Comparison of ENCODE assay signal across 20 mouse cellular contexts in genomic region chr4:131212711-131213110, GRCm38 (mm10).
"Had no signal": no experiment of that assay in that cellular context is flagged by ENCODE, and none has a peak within 500 bp of the region (broad histone marks: within the 10 kb centered on the region; RNA-seq: fewer than 3 reads in every experiment).

No protein-coding gene starts in this region.

- H3K9ac ChIP-seq: limb, embryonic 15.5 days; liver, embryonic 14.5 days; liver, postnatal 0 days; lung, embryonic 14.5 days; midbrain, embryonic 12.5 days; midbrain, embryonic 15.5 days; neural tube, embryonic 12.5 days; neural tube, embryonic 15.5 days had no signal

- H3K9me3 ChIP-seq: limb, embryonic 15.5 days; midbrain, embryonic 15.5 days; neural tube, embryonic 15.5 days had no signal

- H3K27me3 ChIP-seq: limb, embryonic 15.5 days; midbrain, embryonic 12.5 days; midbrain, embryonic 15.5 days; neural tube, embryonic 15.5 days had no signal

- H3K4me2 ChIP-seq: limb, embryonic 15.5 days; liver, embryonic 11.5 days; lung, embryonic 14.5 days; midbrain, embryonic 12.5 days; midbrain, embryonic 15.5 days; neural tube, embryonic 12.5 days; neural tube, embryonic 15.5 days had no signal

- H3K27ac ChIP-seq: layer of hippocampus, adult 2 months; limb, embryonic 15.5 days; liver, embryonic 14.5 days; macrophage; midbrain, embryonic 12.5 days; midbrain, embryonic 15.5 days; neural tube, embryonic 12.5 days; neural tube, embryonic 15.5 days; stomach, postnatal 0 days had no signal

- DNase-seq: kidney, adult 18-20 months; kidney, adult 9 months; kidney, postnatal 14 days; layer of hippocampus, adult 9-11 months; liver, postnatal 0 days; lung, embryonic 14.5 days; thymus, adult 2 months; thymus, postnatal 14 days; thymus, postnatal 4 days had no signal

- H3K4me1 ChIP-seq: neural tube, embryonic 12.5 days had no signal

- H3K36me3 ChIP-seq: limb, embryonic 15.5 days; midbrain, embryonic 12.5 days; midbrain, embryonic 15.5 days; neural tube, embryonic 12.5 days; neural tube, embryonic 15.5 days had no signal

- H3K4me3 ChIP-seq: layer of hippocampus, adult 2 months; limb, embryonic 15.5 days; midbrain, embryonic 12.5 days; midbrain, embryonic 15.5 days; neural tube, embryonic 12.5 days; neural tube, embryonic 15.5 days had no signal

- ATAC-seq: liver, postnatal 0 days; lung, postnatal 0 days; midbrain, embryonic 15.5 days had no signal
